9 mouse cellular contexts compared by ENCODE assay signal in the genomic region with DNA sequence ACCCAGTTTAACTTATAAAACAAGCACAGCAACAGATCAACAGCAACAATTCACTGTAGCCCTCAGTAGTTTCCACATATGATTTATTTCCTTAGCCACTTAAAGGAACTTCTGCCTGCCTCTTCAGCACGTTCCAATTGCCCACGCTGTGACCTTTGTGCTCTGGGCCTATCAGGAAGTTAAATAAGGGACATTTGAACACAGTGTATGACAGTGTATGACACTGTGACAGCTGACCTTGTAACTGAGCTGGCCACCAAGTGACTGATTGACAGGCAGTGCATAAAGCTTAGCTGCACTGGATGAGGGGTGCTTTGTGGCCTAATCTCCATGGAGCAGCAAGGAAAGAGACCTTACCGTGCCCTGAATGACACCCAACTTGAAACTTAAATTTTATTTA.
DNase-seq lines count a peak whose midpoint lies in the region; ATAC-seq and TF ChIP-seq lines count a peak whose summit lies in the region.
"Had no signal": no experiment of that assay in that cellular context is flagged by ENCODE, and none has a peak within 500 bp of the region (broad histone marks: within the 10 kb centered on the region; RNA-seq: fewer than 3 reads in every experiment).

No protein-coding gene starts in this region.

- H3K36me3 ChIP-seq in forebrain, embryonic 13.5 days (ENCODE audit: poor library complexity, severe bottlenecking) = peaks cover 44% of the 10 kb centered on the region
- H3K36me3 ChIP-seq in forebrain, embryonic 16.5 days (ENCODE audit: control insufficient read depth, insufficient read depth) = 0 out of 2 replicates have a peak, but pooled peaks cover 3% of the 10 kb centered on the region
- H3K36me3 ChIP-seq in lung, postnatal 0 days (ENCODE audit: insufficient read depth, low read length) = no peaks in the 10 kb centered on the region; the same call in 1 of the 2 replicates
- H3K36me3 ChIP-seq in liver, postnatal 0 days (replicated peaks; ENCODE audit: insufficient read depth, low read length) = no peaks in the 10 kb centered on the region; the same call in 1 of the 2 replicates
- no peaks in the 10 kb centered on the region for H3K36me3 ChIP-seq in stomach, postnatal 0 days (ENCODE audit: control insufficient read depth, insufficient read depth, low read length)

- H3K27ac ChIP-seq in forebrain, embryonic 13.5 days = peak overlapping the region; percentile 44; the same call in 1 of the 2 replicates
- no peak overlapping the region for H3K27ac ChIP-seq in forebrain, embryonic 16.5 days (ENCODE audit: low read length)
- peak overlapping the region; percentile 32; the same call in 1 of the 2 replicates for H3K27ac ChIP-seq in lung, postnatal 0 days (ENCODE audit: low read length)
- peak overlapping the region; percentile 51 for H3K27ac ChIP-seq in liver, postnatal 0 days (ENCODE audit: low read depth)
- no peak overlapping the region; the same call in 1 of the 2 replicates for H3K27ac ChIP-seq in stomach, postnatal 0 days (replicated peaks)

- H3K9ac ChIP-seq in forebrain, embryonic 13.5 days = no peak overlapping the region
- no peak overlapping the region for H3K9ac ChIP-seq in forebrain, embryonic 16.5 days (replicated peaks; ENCODE audit: low read depth, low read length)
- H3K9ac ChIP-seq in lung, postnatal 0 days (replicated peaks; ENCODE audit: low read depth) = no peak overlapping the region
- no peak overlapping the region for H3K9ac ChIP-seq in liver, postnatal 0 days (replicated peaks)
- no peak overlapping the region for H3K9ac ChIP-seq in stomach, postnatal 0 days (ENCODE audit: low read length)
- H3K9ac ChIP-seq: lung, embryonic 14.5 days had no signal

- no peak overlapping the region for H3K4me3 ChIP-seq in forebrain, embryonic 13.5 days
- H3K4me3 ChIP-seq in forebrain, embryonic 16.5 days (replicated peaks; ENCODE audit: low read length) = no peak overlapping the region
- no peak overlapping the region for H3K4me3 ChIP-seq in lung, postnatal 0 days (ENCODE audit: low read depth, low read length)
- H3K4me3 ChIP-seq in liver, postnatal 0 days (ENCODE audit: low read depth, low read length) = no peak overlapping the region
- H3K4me3 ChIP-seq in stomach, postnatal 0 days (ENCODE audit: low read depth, low read length) = no peak overlapping the region

- TF ChIP-seq EP300 in lung, postnatal 0 days (IDR thresholded peaks at IDR 0.05) = no peak
- TF ChIP-seq EP300 in liver, postnatal 0 days (IDR thresholded peaks at IDR 0.05; ENCODE audit: low read depth) = no peak
- no peak for TF ChIP-seq EP300 in stomach, postnatal 0 days (optimal IDR thresholded peaks at IDR 0.05)

- DNase-seq in lung, postnatal 0 days (ENCODE audit: low spot score) = no peak
- no peak for DNase-seq in lung, postnatal 4 days
- no peak for DNase-seq in liver, postnatal 0 days
- DNase-seq in stomach, postnatal 0 days (ENCODE audit: low spot score) = no peak
- DNase-seq in testis, postnatal 14 days (ENCODE audit: low spot score) = no peak
- no peak for DNase-seq in natural killer cell, adult 2 months (ENCODE audit: low spot score in 2 of 2)

- H3K27me3 ChIP-seq in forebrain, embryonic 13.5 days = no peaks in the 10 kb centered on the region
- no peaks in the 10 kb centered on the region for H3K27me3 ChIP-seq in forebrain, embryonic 16.5 days (replicated peaks; ENCODE audit: control insufficient read depth, insufficient read depth, low read length)
- H3K27me3 ChIP-seq in lung, postnatal 0 days (replicated peaks; ENCODE audit: insufficient read depth, low read length) = no peaks in the 10 kb centered on the region
- H3K27me3 ChIP-seq in liver, postnatal 0 days (ENCODE audit: insufficient read depth, low read length) = no peaks in the 10 kb centered on the region
- no peaks in the 10 kb centered on the region for H3K27me3 ChIP-seq in stomach, postnatal 0 days (ENCODE audit: control insufficient read depth, insufficient read depth, low read length)

- TF ChIP-seq CTCF in lung, postnatal 0 days (IDR thresholded peaks at IDR 0.05) = no peak
- no peak for TF ChIP-seq CTCF in liver, postnatal 0 days (IDR thresholded peaks at IDR 0.05; ENCODE audit: low read depth)
- TF ChIP-seq CTCF in stomach, postnatal 0 days (IDR thresholded peaks at IDR 0.05; ENCODE audit: low read depth) = no peak

- no peak overlapping the region for H3K4me2 ChIP-seq in forebrain, embryonic 13.5 days
- no peak overlapping the region for H3K4me2 ChIP-seq in forebrain, embryonic 16.5 days (ENCODE audit: low read length)
- no peak overlapping the region for H3K4me2 ChIP-seq in lung, postnatal 0 days (replicated peaks; ENCODE audit: low read depth, low read length)
- no peak overlapping the region for H3K4me2 ChIP-seq in liver, postnatal 0 days (ENCODE audit: low read depth, low read length)
- H3K4me2 ChIP-seq in stomach, postnatal 0 days (replicated peaks; ENCODE audit: low read depth) = no peak overlapping the region
- H3K4me2 ChIP-seq: lung, embryonic 14.5 days had no signal

- 66% methylated on average over 3 of the region's 3 CpGs for WGBS in forebrain, embryonic 13.5 days
- 71% methylated on average over 3 of the region's 3 CpGs for WGBS in forebrain, embryonic 16.5 days
- 66% methylated on average over 3 of the region's 3 CpGs for WGBS in lung, postnatal 0 days
- 43% methylated on average over 3 of the region's 3 CpGs for WGBS in liver, postnatal 0 days (ENCODE audit: insufficient replicate concordance)
- WGBS in stomach, postnatal 0 days = 59% methylated on average over 3 of the region's 3 CpGs

- H3K4me1 ChIP-seq in forebrain, embryonic 13.5 days = peaks cover 9% of the 10 kb centered on the region
- H3K4me1 ChIP-seq in forebrain, embryonic 16.5 days (replicated peaks; ENCODE audit: control insufficient read depth, insufficient read depth, low read length) = peaks cover 3% of the 10 kb centered on the region; the same call in 1 of the 2 replicates
- H3K4me1 ChIP-seq in lung, postnatal 0 days (ENCODE audit: insufficient read depth, low read depth, low read length) = 0 out of 2 replicates have a peak, but pooled peaks cover 4% of the 10 kb centered on the region
- peaks cover 4% of the 10 kb centered on the region; the same call in 1 of the 2 replicates for H3K4me1 ChIP-seq in liver, postnatal 0 days (ENCODE audit: insufficient read depth)
- no peaks in the 10 kb centered on the region for H3K4me1 ChIP-seq in stomach, postnatal 0 days (replicated peaks; ENCODE audit: control insufficient read depth, insufficient read depth)

- H3K9me3 ChIP-seq in forebrain, embryonic 13.5 days (replicated peaks) = no peaks in the 10 kb centered on the region
- no peaks in the 10 kb centered on the region for H3K9me3 ChIP-seq in forebrain, embryonic 16.5 days (ENCODE audit: control insufficient read depth, low read length)
- H3K9me3 ChIP-seq in lung, postnatal 0 days (ENCODE audit: low read length) = no peaks in the 10 kb centered on the region
- no peaks in the 10 kb centered on the region for H3K9me3 ChIP-seq in liver, postnatal 0 days (ENCODE audit: low read length)
- H3K9me3 ChIP-seq in stomach, postnatal 0 days (ENCODE audit: control insufficient read depth, low read length) = no peaks in the 10 kb centered on the region

- no peak for ATAC-seq in forebrain, embryonic 13.5 days
- no peak for ATAC-seq in forebrain, embryonic 16.5 days
- ATAC-seq in lung, postnatal 0 days = no peak
- ATAC-seq in liver, postnatal 0 days = peak; percentile 87
- peak; percentile 69 for ATAC-seq in stomach, postnatal 0 days (ENCODE audit: low FRiP score, low TSS enrichment)

Comparison
In these comparisons a context has a peak if more than half of its experiments do, and no peak if none do; other contexts are left out.
1. H3K27ac ChIP-seq: peak in forebrain, embryonic 13.5 days (single experiment), lung, postnatal 0 days (single experiment) and liver, postnatal 0 days (single experiment); none in forebrain, embryonic 16.5 days (single experiment) and stomach, postnatal 0 days (single experiment).
2. ATAC-seq: peak in liver, postnatal 0 days (single experiment) and stomach, postnatal 0 days (single experiment); none in forebrain, embryonic 13.5 days (single experiment), forebrain, embryonic 16.5 days (single experiment) and lung, postnatal 0 days (single experiment).